Mouse (Mus musculus) mature B cell (primary cell): ENCODE results near the gene Nrcam.

Experiments used
- in situ Hi-C: fragments of 300-500 bp; cut with MboI; formaldehyde crosslinking; loops from 2 replicates; pipeline ENCODE4 v1.14.3; 2019

The Nrcam gene

GRCm38 (mm10) chr12:44617488-44617887, 288.8 kb downstream of the Nrcam start:
- in situ Hi-C loops = no loop called here

GRCm38 (mm10) chr12:44639341-44639921, 310.7 kb downstream of the Nrcam start:
- in situ Hi-C loops = no loop called here

- in situ Hi-C loops = no loop called here
Observed at GRCm38 (mm10) chr12:44640579-44640978, 311.9 kb downstream of the Nrcam start.
